Mouse (Mus musculus) myocyte (in vitro differentiated cells): ENCODE results near the gene Smoc2. TPM values are rescaled to one million over a fixed set of nuclear protein-coding genes. Genes with fewer than 3 reads are reported as not detected.

Experiments used
- H3K27me3 ChIP-seq: one replicate; pipeline ENCODE4 v1.6.1; 2011; ENCODE audit not compliant: control insufficient read depth, insufficient read depth, insufficient read length
- H3K36me3 ChIP-seq: one replicate; pipeline ENCODE4 v1.6.1; 2011; ENCODE audit not compliant: control insufficient read depth, insufficient read depth
- H3K4me2 ChIP-seq: one replicate; pipeline ENCODE4 v1.6.1; 2011; ENCODE audit warnings: low read depth, control low read depth
- H3K4me3 ChIP-seq: one replicate; pipeline ENCODE4 v1.5.1; 2011; ENCODE audit warnings: mild to moderate bottlenecking, control low read depth, moderate library complexity
- H3K79me2 ChIP-seq: one replicate; pipeline ENCODE4 v1.6.1; 2011; ENCODE audit not compliant: control insufficient read depth, insufficient read depth
- H3ac ChIP-seq: one replicate; pipeline ENCODE4 v1.6.1; 2011; ENCODE audit not compliant: control insufficient read depth, insufficient read length
- CEBPB ChIP-seq: IDR thresholded peaks from 2 replicates; pipeline ENCODE4 v1.6.1; 2011; ENCODE audit warnings: mild to moderate bottlenecking, moderate library complexity; ENCODE audit not compliant: poor library complexity, insufficient read depth, severe bottlenecking
- E2F4 ChIP-seq: IDR thresholded peaks from one replicate; pipeline ENCODE4 v1.6.1; 2011; ENCODE audit warnings: mild to moderate bottlenecking, control low read depth, moderate library complexity; ENCODE audit not compliant: insufficient read depth
- MAX ChIP-seq: IDR thresholded peaks from one replicate; pipeline ENCODE4 v1.6.1; 2011; ENCODE audit warnings: low read depth, mild to moderate bottlenecking, control low read depth
- MYOD1 ChIP-seq, 3 experiments: IDR thresholded peaks; one replicate each; pipeline ENCODE4 v1.6.1; 2011; ENCODE audit warnings: control low read depth in 2 of 3, low read depth in 2 of 3, mild to moderate bottlenecking in 2 of 3, moderate library complexity in 1 of 3; ENCODE audit not compliant: insufficient read length in 2 of 3, control insufficient read depth in 1 of 3
- MYOG ChIP-seq, 3 experiments: IDR thresholded peaks; one replicate each; pipeline ENCODE4 v1.6.1; 2011; ENCODE audit warnings: control low read depth in 2 of 3, low read depth in 2 of 3, mild to moderate bottlenecking in 2 of 3; ENCODE audit not compliant: insufficient read length in 2 of 3, control insufficient read depth in 1 of 3, insufficient read depth in 1 of 3
- POLR2A ChIP-seq: IDR thresholded peaks from one replicate; pipeline ENCODE4 v1.6.1; 2011; ENCODE audit warnings: low read depth, mild to moderate bottlenecking, control low read depth, moderate library complexity; ENCODE audit not compliant: insufficient read length
- POLR2AphosphoS2 ChIP-seq: IDR thresholded peaks from one replicate; pipeline ENCODE4 v1.6.1; 2011; ENCODE audit warnings: low read depth, control low read depth; ENCODE audit not compliant: insufficient read length
- REST ChIP-seq: IDR thresholded peaks from one replicate; pipeline ENCODE4 v1.6.1; 2011; ENCODE audit warnings: mild to moderate bottlenecking, control low read depth, moderate library complexity; ENCODE audit not compliant: insufficient read depth, insufficient read length
- SRF ChIP-seq: IDR thresholded peaks from one replicate; pipeline ENCODE4 v1.6.1; 2011; ENCODE audit warnings: low read depth; ENCODE audit not compliant: control insufficient read depth, insufficient read length
- TCF12 ChIP-seq: IDR thresholded peaks from one replicate; pipeline ENCODE4 v1.6.1; 2011; ENCODE audit warnings: mild to moderate bottlenecking, control low read depth; ENCODE audit not compliant: poor library complexity, insufficient read depth, severe bottlenecking
- TCF3 ChIP-seq: IDR thresholded peaks from one replicate; pipeline ENCODE4 v1.6.1; 2011; ENCODE audit warnings: low read depth, control low read depth; ENCODE audit not compliant: insufficient read length
- USF1 ChIP-seq: IDR thresholded peaks from one replicate; pipeline ENCODE4 v1.6.1; 2011; ENCODE audit warnings: low read depth, mild to moderate bottlenecking, control low read depth, moderate library complexity
- polyA plus RNA-seq: library from polyadenylated mRNA; unstranded; fragments of >200 nt; fragmentation: generic; extraction: Trizol; gene quantifications from one replicate; pipeline ENCODE4 v1.2.1, GENCODE M21; 2012; ENCODE audit warnings: missing spikeins

The Smoc2 gene
- polyA plus RNA-seq, 1 experiment = 12.6 TPM

- Histone ChIP-seq H3K36me3 (no peaks in the 10 kb centered on the region), H3ac (no peak overlapping the region), H3K79me2 (no peaks in the 10 kb centered on the region), H3K4me2 (no peak overlapping the region), H3K27me3 (no peaks in the 10 kb centered on the region), H3K4me3 (no peak overlapping the region)
- TF ChIP-seq MAX (no peak), POLR2AphosphoS2 (no peak), CEBPB (no peak), SRF (no peak), POLR2A (no peak), E2F4 (no peak), MYOG (IDR thresholded peaks at IDR 0.05; ENCODE audit: control insufficient read depth in 1 of 3, insufficient read depth in 1 of 3, insufficient read length in 2 of 3, low read depth in 2 of 3) (no peak), TCF12 (no peak), MYOD1 (IDR thresholded peaks at IDR 0.05; ENCODE audit: control insufficient read depth in 1 of 3, insufficient read length in 2 of 3, low read depth in 2 of 3) (no peak), USF1 (no peak), REST (no peak), TCF3 (no peak)
Observed at GRCm38 (mm10) chr17:14370476-14370875, 91.2 kb downstream of the Smoc2 start.

- no peaks in the 10 kb centered on the region for H3K79me2 ChIP-seq
- no peaks in the 10 kb centered on the region for H3K27me3 ChIP-seq
- no peak overlapping the region for H3K4me2 ChIP-seq
- H3ac ChIP-seq = no peak overlapping the region
- no peak overlapping the region for H3K4me3 ChIP-seq
- H3K36me3 ChIP-seq = no peaks in the 10 kb centered on the region
- TF ChIP-seq CEBPB (peak; percentile 99), POLR2AphosphoS2 (no peak)
Observed at GRCm38 (mm10) chr17:14371606-14372005, 92.3 kb downstream of the Smoc2 start.

- no peak overlapping the region for H3K4me3 ChIP-seq
- H3K79me2 ChIP-seq = no peaks in the 10 kb centered on the region
- H3K27me3 ChIP-seq = no peaks in the 10 kb centered on the region
- H3K36me3 ChIP-seq = no peaks in the 10 kb centered on the region
- no peak overlapping the region for H3K4me2 ChIP-seq
- TF ChIP-seq POLR2AphosphoS2 = no peak
- TF ChIP-seq POLR2A = no peak
- TF ChIP-seq MYOD1 (IDR thresholded peaks at IDR 0.05; ENCODE audit: control insufficient read depth in 1 of 3, insufficient read length in 2 of 3, low read depth in 2 of 3) = no peak
- no peak for TF ChIP-seq TCF12
- TF ChIP-seq E2F4 = no peak
- TF ChIP-seq SRF = no peak
- no peak for TF ChIP-seq USF1
- no peak for TF ChIP-seq MYOG (IDR thresholded peaks at IDR 0.05; ENCODE audit: control insufficient read depth in 1 of 3, insufficient read depth in 1 of 3, insufficient read length in 2 of 3, low read depth in 2 of 3)
- no peak for TF ChIP-seq MAX
- no peak for TF ChIP-seq TCF3
- TF ChIP-seq CEBPB = no peak
- TF ChIP-seq REST = no peak
- H3ac ChIP-seq = no peak overlapping the region
Observed at GRCm38 (mm10) chr17:14372324-14373145, 93.2 kb downstream of the Smoc2 start.

GRCm38 (mm10) chr17:14378692-14379446, 99.6 kb downstream of the Smoc2 start:
- H3K4me3 ChIP-seq = no peak overlapping the region

More at GRCm38 (mm10) chr17:14378692-14379446, 99.6 kb downstream of the Smoc2 start:
- Histone ChIP-seq H3K27me3 (no peaks in the 10 kb centered on the region), H3ac (no peak overlapping the region), H3K79me2 (no peaks in the 10 kb centered on the region), H3K4me2 (no peak overlapping the region), H3K36me3 (no peaks in the 10 kb centered on the region)
- TF ChIP-seq TCF12 = no peak
- TF ChIP-seq CEBPB = no peak
- no peak for TF ChIP-seq MYOD1 (IDR thresholded peaks at IDR 0.05; ENCODE audit: control insufficient read depth in 1 of 3, insufficient read length in 2 of 3, low read depth in 2 of 3)
- TF ChIP-seq USF1 = no peak
- no peak for TF ChIP-seq POLR2AphosphoS2
- no peak for TF ChIP-seq REST
- TF ChIP-seq MAX = no peak
- no peak for TF ChIP-seq POLR2A
- no peak for TF ChIP-seq E2F4
- TF ChIP-seq SRF = no peak
- TF ChIP-seq MYOG (IDR thresholded peaks at IDR 0.05; ENCODE audit: control insufficient read depth in 1 of 3, insufficient read depth in 1 of 3, insufficient read length in 2 of 3, low read depth in 2 of 3) = no peak
- no peak for TF ChIP-seq TCF3
